Mouse (Mus musculus): Measurements from ENCODE around the gene Ppt1. TPM values are rescaled to one million over a fixed set of nuclear protein-coding genes. Genes with fewer than 3 reads are reported as not detected.

The Ppt1 gene
- polyA plus RNA-seq, 1 experiment from 2014 or later = 72.6 TPM

- 90% methylated on average over 4 of the region's 4 CpGs for WGBS
- Histone ChIP-seq H3K9ac (ENCODE audit: low read length) (no peak overlapping the region), H3K4me3 (ENCODE audit: low read depth, low read length) (no peak overlapping the region), H3K27ac (ENCODE audit: low read depth) (no peak overlapping the region), H3K4me1 (replicated peaks; ENCODE audit: control insufficient read depth, insufficient read depth, low read length) (no peaks in the 10 kb centered on the region), H3K9me3 (ENCODE audit: control insufficient read depth, low read length) (no peaks in the 10 kb centered on the region), H3K36me3 (ENCODE audit: control insufficient read depth, insufficient read depth, low read length) (peaks cover 65% of the 10 kb centered on the region), H3K27me3 (replicated peaks; ENCODE audit: control insufficient read depth, insufficient read depth, low read length) (no peaks in the 10 kb centered on the region), H3K4me2 (ENCODE audit: low read length) (no peak overlapping the region)
- DNase-seq (ENCODE audit: low spot score) = no peak
- no peak for ATAC-seq (replicated peaks; ENCODE audit: low FRiP score, low TSS enrichment, low read depth)
These were observed 18.7 kb downstream of the Ppt1 start for GRCm38 (mm10) chr4:122854770-122855169.

- no peak overlapping the region for H3K9ac ChIP-seq (ENCODE audit: low read length)
- ATAC-seq (replicated peaks; ENCODE audit: low FRiP score, low TSS enrichment, low read depth) = no peak
These were observed 21.9 kb downstream of the Ppt1 start for GRCm38 (mm10) chr4:122857909-122858308.

GRCm38 (mm10) chr4:122859096-122859674 lies 23.1 kb downstream of the Ppt1 start:
- no peak overlapping the region for H3K4me2 ChIP-seq (ENCODE audit: low read length)
- DNase-seq (ENCODE audit: low spot score) (no peak), ATAC-seq (replicated peaks; ENCODE audit: low FRiP score, low TSS enrichment, low read depth) (no peak)
- no peaks in the 10 kb centered on the region for H3K4me1 ChIP-seq (replicated peaks; ENCODE audit: control insufficient read depth, insufficient read depth, low read length)
- H3K36me3 ChIP-seq (ENCODE audit: control insufficient read depth, insufficient read depth, low read length) = peaks cover 83% of the 10 kb centered on the region
- no peak overlapping the region for H3K9ac ChIP-seq (ENCODE audit: low read length)
- H3K4me3 ChIP-seq (ENCODE audit: low read depth, low read length) = no peak overlapping the region
- H3K27ac ChIP-seq (ENCODE audit: low read depth) = no peak overlapping the region
- H3K9me3 ChIP-seq (ENCODE audit: control insufficient read depth, low read length) = no peaks in the 10 kb centered on the region
- H3K27me3 ChIP-seq (replicated peaks; ENCODE audit: control insufficient read depth, insufficient read depth, low read length) = no peaks in the 10 kb centered on the region
- WGBS = 79% methylated on average over 6 of the region's 6 CpGs

More at GRCm38 (mm10) chr4:122857909-122858308, 21.9 kb downstream of the Ppt1 start:
- Histone ChIP-seq H3K27me3 (replicated peaks; ENCODE audit: control insufficient read depth, insufficient read depth, low read length) (no peaks in the 10 kb centered on the region), H3K4me3 (ENCODE audit: low read depth, low read length) (no peak overlapping the region), H3K27ac (ENCODE audit: low read depth) (no peak overlapping the region), H3K4me2 (ENCODE audit: low read length) (no peak overlapping the region), H3K9me3 (ENCODE audit: control insufficient read depth, low read length) (no peaks in the 10 kb centered on the region), H3K36me3 (ENCODE audit: control insufficient read depth, insufficient read depth, low read length) (peaks cover 77% of the 10 kb centered on the region), H3K4me1 (replicated peaks; ENCODE audit: control insufficient read depth, insufficient read depth, low read length) (no peaks in the 10 kb centered on the region)
- no peak for DNase-seq (ENCODE audit: low spot score)
- WGBS = 75% methylated on average over 2 of the region's 2 CpGs

GRCm38 (mm10) chr4:122861836-122862235 lies 25.8 kb downstream of the Ppt1 start:
- no peak overlapping the region for H3K9ac ChIP-seq (ENCODE audit: low read length)
- WGBS = 97% methylated on average over 4 of the region's 4 CpGs
- H3K4me3 ChIP-seq (ENCODE audit: low read depth, low read length) = no peak overlapping the region
- H3K4me1 ChIP-seq (replicated peaks; ENCODE audit: control insufficient read depth, insufficient read depth, low read length) = no peaks in the 10 kb centered on the region
- no peak for DNase-seq (ENCODE audit: low spot score)
- no peak overlapping the region for H3K4me2 ChIP-seq (ENCODE audit: low read length)
- no peak overlapping the region for H3K27ac ChIP-seq (ENCODE audit: low read depth)
- no peaks in the 10 kb centered on the region for H3K27me3 ChIP-seq (replicated peaks; ENCODE audit: control insufficient read depth, insufficient read depth, low read length)
- no peak for ATAC-seq (replicated peaks; ENCODE audit: low FRiP score, low TSS enrichment, low read depth)
- peaks cover 90% of the 10 kb centered on the region for H3K36me3 ChIP-seq (ENCODE audit: control insufficient read depth, insufficient read depth, low read length)
- H3K9me3 ChIP-seq (ENCODE audit: control insufficient read depth, low read length) = no peaks in the 10 kb centered on the region

- peaks cover 91% of the 10 kb centered on the region for H3K36me3 ChIP-seq (ENCODE audit: control insufficient read depth, insufficient read depth, low read length)
- no peak overlapping the region for H3K9ac ChIP-seq (ENCODE audit: low read length)
- WGBS = 87% methylated on average over 1 of the region's 1 CpGs
- H3K27me3 ChIP-seq (replicated peaks; ENCODE audit: control insufficient read depth, insufficient read depth, low read length) = no peaks in the 10 kb centered on the region
- H3K4me3 ChIP-seq (ENCODE audit: low read depth, low read length) = no peak overlapping the region
- no peaks in the 10 kb centered on the region for H3K4me1 ChIP-seq (replicated peaks; ENCODE audit: control insufficient read depth, insufficient read depth, low read length)
- DNase-seq (ENCODE audit: low spot score) (no peak), ATAC-seq (replicated peaks; ENCODE audit: low FRiP score, low TSS enrichment, low read depth) (no peak)
- H3K4me2 ChIP-seq (ENCODE audit: low read length) = no peak overlapping the region
- H3K9me3 ChIP-seq (ENCODE audit: control insufficient read depth, low read length) = no peaks in the 10 kb centered on the region
- H3K27ac ChIP-seq (ENCODE audit: low read depth) = no peak overlapping the region
These were observed 32.0 kb downstream of the Ppt1 start for GRCm38 (mm10) chr4:122868041-122868440.

GRCm38 (mm10) chr4:122870027-122870426 lies 34.0 kb downstream of the Ppt1 start:
- H3K4me2 ChIP-seq (ENCODE audit: low read length) = no peak overlapping the region
- DNase-seq (ENCODE audit: low spot score) (no peak), ATAC-seq (replicated peaks; ENCODE audit: low FRiP score, low TSS enrichment, low read depth) (no peak)
- no peaks in the 10 kb centered on the region for H3K4me1 ChIP-seq (replicated peaks; ENCODE audit: control insufficient read depth, insufficient read depth, low read length)
- H3K9ac ChIP-seq (ENCODE audit: low read length) = no peak overlapping the region
- no peak overlapping the region for H3K27ac ChIP-seq (ENCODE audit: low read depth)
- H3K27me3 ChIP-seq (replicated peaks; ENCODE audit: control insufficient read depth, insufficient read depth, low read length) = no peaks in the 10 kb centered on the region
- H3K36me3 ChIP-seq (ENCODE audit: control insufficient read depth, insufficient read depth, low read length) = peaks cover 71% of the 10 kb centered on the region
- no peak overlapping the region for H3K4me3 ChIP-seq (ENCODE audit: low read depth, low read length)
- H3K9me3 ChIP-seq (ENCODE audit: control insufficient read depth, low read length) = no peaks in the 10 kb centered on the region

- no peak for DNase-seq (ENCODE audit: low spot score)
These were observed 34.7 kb downstream of the Ppt1 start for GRCm38 (mm10) chr4:122870741-122871140.

GRCm38 (mm10) chr4:122871269-122871668 lies 35.2 kb downstream of the Ppt1 start:
- H3K9ac ChIP-seq (ENCODE audit: low read length) = no peak overlapping the region
- no peaks in the 10 kb centered on the region for H3K27me3 ChIP-seq (replicated peaks; ENCODE audit: control insufficient read depth, insufficient read depth, low read length)
- H3K4me1 ChIP-seq (replicated peaks; ENCODE audit: control insufficient read depth, insufficient read depth, low read length) = no peaks in the 10 kb centered on the region
- H3K36me3 ChIP-seq (ENCODE audit: control insufficient read depth, insufficient read depth, low read length) = peaks cover 58% of the 10 kb centered on the region
- ATAC-seq (replicated peaks; ENCODE audit: low FRiP score, low TSS enrichment, low read depth) = no peak
- no peak for DNase-seq (ENCODE audit: low spot score)
- H3K9me3 ChIP-seq (ENCODE audit: control insufficient read depth, low read length) = no peaks in the 10 kb centered on the region
- WGBS = 94% methylated on average over 11 of the region's 11 CpGs
- no peak overlapping the region for H3K4me3 ChIP-seq (ENCODE audit: low read depth, low read length)
- no peak overlapping the region for H3K4me2 ChIP-seq (ENCODE audit: low read length)
- no peak overlapping the region for H3K27ac ChIP-seq (ENCODE audit: low read depth)

More at GRCm38 (mm10) chr4:122870741-122871140, 34.7 kb downstream of the Ppt1 start:
- Histone ChIP-seq H3K27ac (ENCODE audit: low read depth) (no peak overlapping the region), H3K4me1 (replicated peaks; ENCODE audit: control insufficient read depth, insufficient read depth, low read length) (no peaks in the 10 kb centered on the region), H3K9me3 (ENCODE audit: control insufficient read depth, low read length) (no peaks in the 10 kb centered on the region), H3K36me3 (ENCODE audit: control insufficient read depth, insufficient read depth, low read length) (peaks cover 64% of the 10 kb centered on the region), H3K9ac (ENCODE audit: low read length) (no peak overlapping the region), H3K4me3 (ENCODE audit: low read depth, low read length) (no peak overlapping the region), H3K4me2 (ENCODE audit: low read length) (no peak overlapping the region), H3K27me3 (replicated peaks; ENCODE audit: control insufficient read depth, insufficient read depth, low read length) (no peaks in the 10 kb centered on the region)
- WGBS = 86% methylated on average over 5 of the region's 5 CpGs
- no peak for ATAC-seq (replicated peaks; ENCODE audit: low FRiP score, low TSS enrichment, low read depth)

GRCm38 (mm10) chr4:122871989-122872388 lies 35.9 kb downstream of the Ppt1 start:
- Histone ChIP-seq H3K27ac (ENCODE audit: low read depth) (no peak overlapping the region), H3K4me1 (replicated peaks; ENCODE audit: control insufficient read depth, insufficient read depth, low read length) (no peaks in the 10 kb centered on the region), H3K4me3 (ENCODE audit: low read depth, low read length) (no peak overlapping the region), H3K27me3 (replicated peaks; ENCODE audit: control insufficient read depth, insufficient read depth, low read length) (no peaks in the 10 kb centered on the region), H3K9me3 (ENCODE audit: control insufficient read depth, low read length) (no peaks in the 10 kb centered on the region), H3K36me3 (ENCODE audit: control insufficient read depth, insufficient read depth, low read length) (peaks cover 51% of the 10 kb centered on the region), H3K4me2 (ENCODE audit: low read length) (no peak overlapping the region), H3K9ac (ENCODE audit: low read length) (no peak overlapping the region)
- ATAC-seq (replicated peaks; ENCODE audit: low FRiP score, low TSS enrichment, low read depth) = no peak
- DNase-seq (ENCODE audit: low spot score) = no peak
- whole genome bisulfite sequencing = 89% methylated on average over 2 of the region's 2 CpGs

All from intestine, embryonic 14.5 days (tissue).